Mouse (Mus musculus) myocyte (in vitro differentiated cells): ENCODE results near the gene Larp1.

Experiments
- MYOG ChIP-seq, 3 experiments: IDR thresholded peaks; one replicate each; pipeline ENCODE4 v1.6.1; 2011; ENCODE audit warnings: control low read depth in 2 of 3, low read depth in 2 of 3, mild to moderate bottlenecking in 2 of 3; ENCODE audit not compliant: insufficient read length in 2 of 3, control insufficient read depth in 1 of 3, insufficient read depth in 1 of 3
- POLR2A ChIP-seq: IDR thresholded peaks from one replicate; pipeline ENCODE4 v1.6.1; 2011; ENCODE audit warnings: low read depth, mild to moderate bottlenecking, control low read depth, moderate library complexity; ENCODE audit not compliant: insufficient read length
- REST ChIP-seq: IDR thresholded peaks from one replicate; pipeline ENCODE4 v1.6.1; 2011; ENCODE audit warnings: mild to moderate bottlenecking, control low read depth, moderate library complexity; ENCODE audit not compliant: insufficient read depth, insufficient read length
- USF1 ChIP-seq: IDR thresholded peaks from one replicate; pipeline ENCODE4 v1.6.1; 2011; ENCODE audit warnings: low read depth, mild to moderate bottlenecking, control low read depth, moderate library complexity

DNA sequence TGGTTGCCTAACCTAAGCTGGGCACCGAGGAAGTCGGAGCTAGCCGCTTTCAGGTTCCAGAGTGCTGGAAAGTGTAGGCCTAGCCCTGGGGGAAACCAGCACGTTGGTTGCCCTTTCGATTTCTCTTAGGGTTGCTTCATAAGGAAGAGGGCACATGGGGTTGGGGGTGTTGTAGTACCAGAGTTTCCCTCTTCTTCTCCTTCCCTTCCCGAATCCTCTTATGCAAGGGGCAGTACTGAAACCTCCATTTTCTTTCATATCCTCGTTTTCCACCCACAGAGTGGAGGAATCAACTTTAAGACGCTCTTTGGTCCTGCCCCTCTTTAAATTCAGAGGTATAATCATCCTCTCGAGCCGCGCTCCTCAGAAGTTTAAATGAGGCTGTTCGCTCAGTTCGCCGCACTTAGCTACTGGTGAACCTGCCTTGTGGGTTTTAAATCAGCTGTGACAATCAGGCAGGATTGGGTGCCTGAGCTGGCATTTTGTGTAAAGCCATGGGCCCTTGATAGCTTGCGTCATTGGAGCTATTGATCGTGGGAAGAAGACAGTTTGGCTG is 1.4 kb downstream of the Larp1 start:
- TF ChIP-seq REST, result no peak
- TF ChIP-seq POLR2A, result no peak
- TF ChIP-seq MYOG (IDR thresholded peaks at IDR 0.05; ENCODE audit: control insufficient read depth in 1 of 3, insufficient read depth in 1 of 3, insufficient read length in 2 of 3, low read depth in 2 of 3), result no peak
- TF ChIP-seq USF1, result no peak
